Mouse (Mus musculus): ENCODE results near the gene Stk40. TPM values are rescaled to one million over a fixed set of nuclear protein-coding genes. Genes with fewer than 3 reads are reported as not detected.
A peak's percentile ranks its signal among the peaks of the same experiment; 100 is the strongest.
"Not testable (repeated sequence)": the region's sequence is repeated elsewhere in the genome, so short reads cannot be mapped to it uniquely, and the experiment has no call there.

Stk40 gene
- total RNA-seq, 2 experiments from 2014 or later: 26.5 to 28.8 TPM

DNA sequence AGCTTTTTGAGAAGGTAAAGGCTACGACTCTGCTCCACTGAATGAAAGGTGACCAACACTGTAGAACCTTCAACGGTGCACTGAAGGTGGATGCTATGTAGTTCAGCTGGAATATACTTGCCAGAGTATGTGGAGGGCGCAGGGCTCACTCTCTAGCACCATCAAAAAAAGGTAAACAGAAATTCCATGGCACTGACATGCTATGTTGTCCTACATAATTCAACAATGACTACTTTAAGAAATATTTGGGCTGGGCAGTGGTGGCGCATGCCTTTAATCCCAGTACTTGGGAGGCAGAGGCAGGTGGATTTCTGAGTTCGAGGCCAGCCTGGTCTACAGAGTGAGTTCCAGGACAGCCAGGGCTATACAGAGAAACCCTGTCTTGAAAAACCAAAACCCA lies 67.0 kb downstream of the Stk40 start:
- intact Hi-C loops (cut with DNase I); DNase-seq (ENCODE audit: low spot score in 2 of 2): not testable (repeated sequence)

GRCm38 (mm10) chr4:126173800-126174199 lies 70.0 kb downstream of the Stk40 start:
- DNase-seq (ENCODE audit: low spot score in 2 of 2): no peak
- intact Hi-C loops (cut with DNase I): no loop called here

DNA sequence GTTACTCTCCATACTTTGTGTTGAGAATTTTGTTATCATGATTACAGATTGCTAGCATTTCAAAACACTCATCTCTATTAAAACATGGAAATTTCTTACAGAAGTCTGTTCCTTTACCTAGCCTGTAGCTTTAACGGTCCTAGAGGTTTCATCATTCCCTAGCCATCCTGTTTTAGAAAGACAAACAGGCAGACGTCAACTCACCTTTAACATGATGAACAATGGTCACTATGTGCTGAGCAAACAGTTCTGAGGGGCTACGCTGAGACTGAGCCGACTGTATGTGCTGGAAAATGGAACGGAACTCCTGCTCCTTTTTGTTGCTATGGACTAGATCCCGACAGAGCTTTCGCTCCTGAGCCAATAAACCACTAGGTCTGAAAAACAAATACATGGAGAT lies 72.2 kb downstream of the Stk40 start:
- intact Hi-C loops (cut with DNase I); DNase-seq (ENCODE audit: low spot score in 2 of 2): not testable (repeated sequence)

DNA sequence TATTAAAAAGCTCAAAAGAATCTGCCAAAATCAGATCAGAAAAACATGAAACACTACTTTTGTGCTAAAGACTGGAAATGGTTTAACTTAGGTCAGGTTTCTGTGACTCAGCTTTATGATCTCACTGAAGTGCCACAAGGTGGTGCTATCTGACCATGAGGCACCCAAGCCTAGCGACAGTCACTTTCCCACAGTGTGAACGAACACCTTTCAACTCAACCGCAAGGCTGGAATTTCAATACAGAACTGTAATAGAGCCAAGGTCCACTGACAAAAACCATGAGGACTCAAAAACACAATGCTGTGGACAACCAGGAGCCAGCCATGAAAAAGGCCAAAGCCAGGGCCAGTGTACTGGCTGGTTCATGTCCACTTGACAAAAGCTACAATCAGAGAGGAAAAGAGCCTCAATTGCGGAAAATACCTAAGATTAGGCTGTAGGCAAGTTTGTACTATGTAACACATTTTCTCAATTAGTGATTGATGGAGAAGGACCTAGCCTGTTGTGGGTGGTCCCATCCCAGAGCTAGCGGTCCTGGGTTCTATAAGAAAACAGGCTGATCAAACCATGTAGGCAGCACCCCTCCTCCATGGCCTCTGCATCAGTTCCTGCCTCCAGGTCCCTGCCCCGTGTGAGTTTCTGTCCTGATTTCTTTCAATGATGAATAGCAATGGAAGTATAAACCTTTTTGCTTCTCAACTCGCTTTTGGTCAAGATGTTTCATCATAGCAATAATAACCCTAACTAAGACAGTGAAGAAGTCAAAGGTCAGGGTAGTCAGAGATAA lies 77.6 kb downstream of the Stk40 start:
- peak; percentile 61 for DNase-seq (ENCODE audit: low spot score in 2 of 2)
- intact Hi-C loops (cut with DNase I): loop anchor here (5.0 kb wide), 1 partner anchor 81 kb away; the partner anchor contains the start of gene Trappc3

DNA sequence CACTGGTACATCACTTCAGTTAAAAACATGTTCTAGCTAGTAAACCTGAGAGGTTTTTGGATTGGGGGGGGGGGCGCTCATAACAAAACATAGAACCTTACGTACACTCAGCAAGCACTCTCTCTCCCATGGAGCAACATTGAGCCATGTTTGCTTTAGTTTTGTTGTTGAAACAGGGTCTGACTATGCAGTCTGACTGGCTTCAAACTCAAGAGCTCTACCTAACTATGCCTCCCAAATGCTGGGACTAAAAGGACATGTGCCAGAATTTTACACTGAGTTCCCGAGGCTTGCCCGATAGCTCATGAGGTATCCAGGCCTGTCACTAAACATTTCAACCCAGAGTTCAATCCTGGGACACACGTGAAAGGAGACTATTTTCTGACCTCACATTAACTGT lies 79.3 kb downstream of the Stk40 start:
- intact Hi-C loops (cut with DNase I): loop anchor here (5.0 kb wide), 1 partner anchor 79 kb away; the partner anchor contains the start of gene Trappc3

GRCm38 (mm10) chr4:126187096-126187495 lies 83.3 kb downstream of the Stk40 start:
- no peak for DNase-seq (ENCODE audit: low spot score in 2 of 2)
- intact Hi-C loops (cut with DNase I): no loop called here

More for the DNA sequence above, 79.3 kb downstream of the Stk40 start:
- no peak for DNase-seq (ENCODE audit: low spot score in 2 of 2)

Other genes starting within 250 kb of the Stk40 start
- 1 to 10 TPM; 3.3 to 3.7 TPM for gene Csf3r, start 79.4 kb upstream of the Stk40 start, total RNA-seq (2021)
- 10 to 100 TPM; 40.7 to 48.7 TPM for gene Mrps15, start 57.0 kb upstream of the Stk40 start, total RNA-seq (2021)
- gene Oscp1, start 45.4 kb upstream of the Stk40 start, total RNA-seq (2021): 10 to 100 TPM; 49.7 to 55.3 TPM
- gene Lsm10, start 7.3 kb upstream of the Stk40 start, total RNA-seq (2021): 10 to 100 TPM; 14.7 to 15.4 TPM
- gene Eva1b, start 43.8 kb downstream of the Stk40 start, total RNA-seq (2021): 1 to 10 TPM; 6.5 to 7.0 TPM
- gene Sh3d21, start 59.5 kb downstream of the Stk40 start, total RNA-seq (2021): 1 to 10 TPM in 1 of 2 experiments, under 1 TPM in 1; 0.79 to 1.0 TPM
- 100 to 1,000 TPM; 129 to 147 TPM for gene Thrap3, start 98.8 kb downstream of the Stk40 start, total RNA-seq (2021)
- gene Map7d1, start 152.4 kb downstream of the Stk40 start, total RNA-seq (2021): 100 to 1,000 TPM; 241 to 264 TPM
- gene Trappc3, start 158.4 kb downstream of the Stk40 start, total RNA-seq (2021): 10 to 100 TPM; 82.0 to 85.4 TPM
- 1 to 10 TPM; 2.9 to 3.4 TPM for gene Col8a2, start 182.8 kb downstream of the Stk40 start, total RNA-seq (2021)
- 10 to 100 TPM; 25.3 to 26.8 TPM for gene Adprhl2, start 217.7 kb downstream of the Stk40 start, total RNA-seq (2021)
- gene Tekt2, start 221.7 kb downstream of the Stk40 start, total RNA-seq (2021): 1 to 10 TPM; 1.9 to 2.5 TPM

All from left cerebral cortex, postnatal 14 days (tissue).